Mouse (Mus musculus): ENCODE results near the gene Sel1l3. TPM values are rescaled to one million over a fixed set of nuclear protein-coding genes. Genes with fewer than 3 reads are reported as not detected.

Sel1l3 gene
- polyA plus RNA-seq, 1 experiment from 2014 or later: 1.5 TPM

DNA sequence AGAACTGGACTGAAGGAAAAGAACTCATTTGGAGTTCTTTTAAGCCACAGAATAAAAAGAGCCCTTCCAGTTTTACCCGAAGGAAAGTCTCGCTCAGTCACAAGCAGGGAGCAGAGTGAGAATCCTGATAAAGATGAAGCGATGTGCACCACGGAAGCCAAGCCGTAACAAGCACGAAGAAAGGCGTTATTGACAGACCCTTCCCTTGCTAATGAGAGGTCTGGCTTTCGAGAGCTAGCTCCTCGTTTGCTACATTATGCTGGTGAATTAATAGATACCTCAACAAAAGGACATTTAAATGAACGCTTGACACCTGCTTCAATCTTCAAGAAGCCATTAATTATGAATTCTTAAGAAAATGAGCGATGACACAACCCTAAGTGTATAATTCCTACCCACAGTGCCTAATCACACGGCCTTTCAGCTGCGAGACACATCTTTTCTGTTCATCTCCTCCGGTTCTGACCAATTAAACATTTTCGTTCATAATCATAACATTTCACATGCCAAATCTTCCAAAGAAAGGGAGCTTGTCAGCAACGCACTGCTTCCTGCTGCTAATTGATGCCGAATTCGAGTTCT is 62.3 kb downstream of the Sel1l3 start:
- no peaks in the 10 kb centered on the region for H3K4me1 ChIP-seq (ENCODE audit: control insufficient read depth, insufficient read depth, low read length)
- WGBS: 75% methylated on average over 18 of the region's 18 CpGs

DNA sequence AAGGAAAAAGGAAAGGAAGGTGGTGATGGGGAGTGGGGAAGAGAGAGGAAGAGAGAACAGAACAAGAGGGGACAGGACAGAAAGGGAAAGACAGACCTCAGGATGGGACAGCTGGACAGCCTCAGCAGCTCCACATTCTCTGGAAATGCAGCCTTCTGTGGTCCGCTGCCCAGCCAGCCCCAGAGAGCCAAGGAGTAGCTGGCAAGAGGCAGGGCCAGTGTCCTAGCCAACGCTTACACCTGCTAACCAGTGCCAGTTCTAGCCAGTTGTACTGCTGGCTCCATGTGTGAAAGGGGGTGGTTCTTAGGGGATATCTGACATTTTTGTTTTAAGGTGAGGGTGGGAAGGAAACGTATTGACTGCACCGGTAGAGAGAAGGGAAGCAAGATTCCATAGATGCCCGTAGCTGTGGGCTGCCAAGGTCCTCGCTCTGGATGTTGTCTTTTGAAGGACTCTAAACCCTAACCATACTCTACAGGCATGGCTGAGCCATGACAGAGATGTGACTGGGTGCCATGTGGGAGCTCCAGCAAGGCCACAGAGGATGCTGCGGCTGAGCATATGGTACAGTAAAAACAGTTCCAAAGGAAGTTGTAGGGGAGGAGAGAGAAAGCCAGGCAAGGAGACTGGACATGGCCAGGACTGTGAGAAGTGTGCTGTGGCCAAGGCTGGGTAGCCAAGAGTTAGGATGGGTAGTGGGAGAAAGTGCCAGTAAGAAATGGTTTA is 64.6 kb downstream of the Sel1l3 start:
- no peak for ATAC-seq (ENCODE audit: insufficient number of reproducible peaks, low FRiP score, low TSS enrichment, low read depth)
- Histone ChIP-seq H3K4me1 (ENCODE audit: control insufficient read depth, insufficient read depth, low read length) (no peaks in the 10 kb centered on the region), H3K4me3 (ENCODE audit: low read depth, low read length) (no peak overlapping the region), H3K27ac (replicated peaks; ENCODE audit: low read depth, low read length) (no peak overlapping the region), H3K4me2 (ENCODE audit: low read depth, severe bottlenecking) (no peak overlapping the region), H3K27me3 (ENCODE audit: control insufficient read depth, insufficient read depth, low read length) (no peaks in the 10 kb centered on the region), H3K9ac (ENCODE audit: low read length) (no peak overlapping the region), H3K9me3 (ENCODE audit: control insufficient read depth, low read length) (no peaks in the 10 kb centered on the region), H3K36me3 (ENCODE audit: control insufficient read depth, insufficient read depth, low read length) (no peaks in the 10 kb centered on the region)
- 91% methylated on average over 7 of the region's 7 CpGs for WGBS
- DNase-seq (ENCODE audit: low spot score): no peak

More for the DNA sequence above, 62.3 kb downstream of the Sel1l3 start:
- no peak for DNase-seq (ENCODE audit: low spot score)
- Histone ChIP-seq H3K27me3 (ENCODE audit: control insufficient read depth, insufficient read depth, low read length) (no peaks in the 10 kb centered on the region), H3K4me2 (ENCODE audit: low read depth, severe bottlenecking) (no peak overlapping the region), H3K36me3 (ENCODE audit: control insufficient read depth, insufficient read depth, low read length) (no peaks in the 10 kb centered on the region), H3K9me3 (ENCODE audit: control insufficient read depth, low read length) (no peaks in the 10 kb centered on the region), H3K9ac (ENCODE audit: low read length) (no peak overlapping the region), H3K27ac (replicated peaks; ENCODE audit: low read depth, low read length) (no peak overlapping the region), H3K4me3 (ENCODE audit: low read depth, low read length) (no peak overlapping the region)
- ATAC-seq (ENCODE audit: insufficient number of reproducible peaks, low FRiP score, low TSS enrichment, low read depth): no peak

DNA sequence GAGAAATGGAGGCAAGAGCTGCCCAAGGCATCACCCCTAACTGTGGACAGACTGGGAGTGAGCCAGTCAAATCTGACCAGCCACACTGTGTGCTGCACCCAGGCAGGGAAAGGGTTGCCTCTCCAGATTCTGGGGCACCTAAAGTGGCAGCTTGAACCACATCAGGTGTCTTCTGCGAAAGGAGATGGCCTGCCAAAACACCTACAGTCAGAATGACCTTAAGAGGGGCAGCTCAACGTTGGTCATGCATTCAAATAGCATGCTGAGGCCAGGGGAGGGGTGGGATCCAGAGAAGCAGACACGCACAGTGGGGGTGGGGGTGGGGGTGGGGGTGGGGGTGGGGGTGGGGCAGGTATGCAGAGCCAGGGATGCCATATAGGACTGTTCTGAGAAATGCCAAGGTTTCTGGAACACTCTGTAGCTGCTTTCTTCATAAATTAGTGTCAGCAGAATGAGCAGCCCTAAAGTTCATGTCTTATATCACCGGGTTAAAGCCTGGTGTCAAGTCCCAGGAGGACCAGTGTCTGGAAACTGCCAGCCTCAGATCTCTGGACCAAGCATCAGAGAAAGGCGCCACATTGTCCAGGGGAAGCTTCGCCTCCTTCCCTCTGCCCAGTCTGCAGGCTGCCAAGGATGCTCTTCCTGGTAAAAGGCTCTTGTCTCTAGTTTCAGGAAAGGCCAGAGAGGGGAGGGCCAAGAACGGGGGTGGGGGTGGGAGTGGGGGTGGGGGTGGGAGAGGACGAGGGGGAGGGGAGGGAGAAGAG is 65.4 kb downstream of the Sel1l3 start:
- ATAC-seq (ENCODE audit: insufficient number of reproducible peaks, low FRiP score, low TSS enrichment, low read depth) (no peak), DNase-seq (ENCODE audit: low spot score) (no peak)
- H3K9me3 ChIP-seq (ENCODE audit: control insufficient read depth, low read length): no peaks in the 10 kb centered on the region
- no peak overlapping the region for H3K4me3 ChIP-seq (ENCODE audit: low read depth, low read length)
- no peak overlapping the region for H3K9ac ChIP-seq (ENCODE audit: low read length)
- H3K27ac ChIP-seq (replicated peaks; ENCODE audit: low read depth, low read length): no peak overlapping the region
- no peaks in the 10 kb centered on the region for H3K27me3 ChIP-seq (ENCODE audit: control insufficient read depth, insufficient read depth, low read length)
- no peaks in the 10 kb centered on the region for H3K4me1 ChIP-seq (ENCODE audit: control insufficient read depth, insufficient read depth, low read length)
- H3K4me2 ChIP-seq (ENCODE audit: low read depth, severe bottlenecking): no peak overlapping the region
- WGBS: 45% methylated on average over 7 of the region's 8 CpGs
- H3K36me3 ChIP-seq (ENCODE audit: control insufficient read depth, insufficient read depth, low read length): no peaks in the 10 kb centered on the region

DNA sequence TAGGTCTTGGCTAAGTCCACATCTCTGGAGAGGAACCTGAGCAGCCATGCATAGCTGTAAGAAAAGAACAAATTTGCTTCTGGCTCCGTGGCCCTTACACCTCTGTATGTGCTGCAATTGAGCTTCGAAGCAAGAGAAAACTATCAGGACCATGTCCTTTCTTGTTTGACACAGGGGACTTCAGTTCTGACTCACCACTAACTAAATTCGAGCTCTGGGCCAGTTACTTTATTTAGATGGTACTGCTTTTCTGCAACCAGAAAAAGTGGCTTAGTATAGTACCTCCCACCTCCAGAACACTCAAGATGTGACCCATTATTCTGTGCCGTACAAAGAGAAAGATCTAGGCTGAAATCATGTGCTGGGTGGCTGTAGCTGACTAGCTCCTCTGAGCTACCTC is 66.3 kb downstream of the Sel1l3 start:
- Histone ChIP-seq H3K4me1 (ENCODE audit: control insufficient read depth, insufficient read depth, low read length) (no peaks in the 10 kb centered on the region), H3K27me3 (ENCODE audit: control insufficient read depth, insufficient read depth, low read length) (no peaks in the 10 kb centered on the region), H3K9me3 (ENCODE audit: control insufficient read depth, low read length) (no peaks in the 10 kb centered on the region), H3K4me3 (ENCODE audit: low read depth, low read length) (no peak overlapping the region), H3K27ac (replicated peaks; ENCODE audit: low read depth, low read length) (no peak overlapping the region), H3K9ac (ENCODE audit: low read length) (no peak overlapping the region), H3K36me3 (ENCODE audit: control insufficient read depth, insufficient read depth, low read length) (no peaks in the 10 kb centered on the region), H3K4me2 (ENCODE audit: low read depth, severe bottlenecking) (no peak overlapping the region)
- ATAC-seq (ENCODE audit: insufficient number of reproducible peaks, low FRiP score, low TSS enrichment, low read depth) (no peak), DNase-seq (ENCODE audit: low spot score) (no peak)
- WGBS: 88% methylated on average over 4 of the region's 4 CpGs

DNA sequence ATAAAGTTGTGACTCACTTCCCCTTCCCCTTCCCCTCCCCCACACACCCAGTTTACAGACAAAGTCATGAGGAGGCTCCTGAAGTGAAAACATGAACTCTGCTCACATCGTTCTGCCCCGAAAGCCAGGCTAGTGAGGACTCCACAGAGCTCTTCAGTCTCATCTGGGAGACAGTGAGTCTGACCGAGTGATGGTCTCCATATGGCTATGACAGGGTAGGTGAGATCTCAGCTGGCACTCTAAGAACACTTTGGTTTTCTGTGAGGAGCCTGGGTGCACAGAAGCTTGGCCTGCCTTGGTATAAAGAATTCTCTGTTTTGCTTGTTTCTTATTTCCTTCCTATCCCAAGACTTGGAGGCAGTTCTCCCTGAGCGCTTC is 67.1 kb downstream of the Sel1l3 start:
- Histone ChIP-seq H3K4me1 (ENCODE audit: control insufficient read depth, insufficient read depth, low read length) (no peaks in the 10 kb centered on the region), H3K4me2 (ENCODE audit: low read depth, severe bottlenecking) (no peak overlapping the region), H3K27me3 (ENCODE audit: control insufficient read depth, insufficient read depth, low read length) (no peaks in the 10 kb centered on the region), H3K36me3 (ENCODE audit: control insufficient read depth, insufficient read depth, low read length) (no peaks in the 10 kb centered on the region), H3K9me3 (ENCODE audit: control insufficient read depth, low read length) (no peaks in the 10 kb centered on the region), H3K4me3 (ENCODE audit: low read depth, low read length) (no peak overlapping the region), H3K9ac (ENCODE audit: low read length) (no peak overlapping the region), H3K27ac (replicated peaks; ENCODE audit: low read depth, low read length) (no peak overlapping the region)
- DNase-seq (ENCODE audit: low spot score) (no peak), ATAC-seq (ENCODE audit: insufficient number of reproducible peaks, low FRiP score, low TSS enrichment, low read depth) (no peak)
- WGBS: 55% methylated on average over 4 of the region's 4 CpGs

DNA sequence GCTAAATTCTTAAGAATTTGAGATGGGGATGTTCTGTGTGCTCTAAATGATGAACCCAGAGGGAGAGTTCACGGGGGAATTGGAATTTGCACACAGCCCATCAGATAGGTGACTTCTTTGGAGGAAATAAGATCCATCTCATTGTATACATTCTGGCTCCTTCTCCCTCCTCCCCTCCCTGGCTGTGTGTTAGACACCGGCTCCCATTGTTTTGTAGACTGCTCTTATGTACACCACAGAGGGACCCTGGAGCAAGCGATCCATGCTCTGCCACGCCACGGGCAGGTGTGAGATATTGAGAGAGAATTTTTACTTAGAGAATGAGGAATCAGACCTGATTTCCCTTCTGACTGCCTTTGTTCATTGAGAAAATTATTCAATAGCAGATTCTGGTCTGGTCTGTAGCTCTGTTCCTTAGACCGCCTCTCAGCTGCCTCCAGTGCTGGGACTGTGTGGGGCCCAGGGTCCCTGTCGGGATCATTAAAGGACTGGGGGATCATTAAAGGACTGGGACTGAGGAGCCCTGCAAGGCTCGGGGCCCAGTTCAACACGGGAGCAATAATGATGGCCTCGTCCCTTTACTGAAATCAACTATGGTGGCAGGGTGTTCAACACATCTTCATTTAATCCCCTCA is 67.6 kb downstream of the Sel1l3 start:
- ATAC-seq (ENCODE audit: insufficient number of reproducible peaks, low FRiP score, low TSS enrichment, low read depth) (no peak), DNase-seq (ENCODE audit: low spot score) (no peak)
- Histone ChIP-seq H3K9ac (ENCODE audit: low read length) (no peak overlapping the region), H3K36me3 (ENCODE audit: control insufficient read depth, insufficient read depth, low read length) (no peaks in the 10 kb centered on the region), H3K27me3 (ENCODE audit: control insufficient read depth, insufficient read depth, low read length) (no peaks in the 10 kb centered on the region), H3K4me2 (ENCODE audit: low read depth, severe bottlenecking) (no peak overlapping the region), H3K9me3 (ENCODE audit: control insufficient read depth, low read length) (no peaks in the 10 kb centered on the region), H3K4me3 (ENCODE audit: low read depth, low read length) (no peak overlapping the region), H3K4me1 (ENCODE audit: control insufficient read depth, insufficient read depth, low read length) (no peaks in the 10 kb centered on the region), H3K27ac (replicated peaks; ENCODE audit: low read depth, low read length) (no peak overlapping the region)
- WGBS: 49% methylated on average over 10 of the region's 10 CpGs

DNA sequence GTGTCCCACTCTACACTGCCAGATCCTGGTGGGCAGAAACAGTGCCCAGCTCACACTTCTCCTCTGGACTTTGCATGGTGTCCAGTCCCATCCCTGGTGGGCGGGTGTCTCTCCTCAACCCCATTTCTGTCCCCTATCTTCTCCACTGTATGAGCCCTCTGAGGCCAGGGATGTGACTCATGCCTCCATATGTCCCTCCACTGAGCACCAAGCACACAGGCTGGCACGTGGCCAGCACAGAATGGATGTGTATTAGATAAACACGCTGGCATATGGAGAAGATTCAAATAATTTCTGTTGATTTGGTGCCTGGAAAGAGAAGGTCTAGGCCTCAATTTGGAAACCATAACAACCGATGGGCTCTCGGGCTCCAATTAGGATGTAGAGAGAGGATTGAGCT is 71.1 kb downstream of the Sel1l3 start:
- no peaks in the 10 kb centered on the region for H3K4me1 ChIP-seq (ENCODE audit: control insufficient read depth, insufficient read depth, low read length)
- H3K4me2 ChIP-seq (ENCODE audit: low read depth, severe bottlenecking): no peak overlapping the region
- no peaks in the 10 kb centered on the region for H3K27me3 ChIP-seq (ENCODE audit: control insufficient read depth, insufficient read depth, low read length)
- H3K36me3 ChIP-seq (ENCODE audit: control insufficient read depth, insufficient read depth, low read length): no peaks in the 10 kb centered on the region
- no peak overlapping the region for H3K9ac ChIP-seq (ENCODE audit: low read length)
- no peak overlapping the region for H3K27ac ChIP-seq (replicated peaks; ENCODE audit: low read depth, low read length)
- DNase-seq (ENCODE audit: low spot score): no peak
- H3K4me3 ChIP-seq (ENCODE audit: low read depth, low read length): no peak overlapping the region
- H3K9me3 ChIP-seq (ENCODE audit: control insufficient read depth, low read length): no peaks in the 10 kb centered on the region
- no peak for ATAC-seq (ENCODE audit: insufficient number of reproducible peaks, low FRiP score, low TSS enrichment, low read depth)
- 90% methylated on average over 5 of the region's 5 CpGs for WGBS

DNA sequence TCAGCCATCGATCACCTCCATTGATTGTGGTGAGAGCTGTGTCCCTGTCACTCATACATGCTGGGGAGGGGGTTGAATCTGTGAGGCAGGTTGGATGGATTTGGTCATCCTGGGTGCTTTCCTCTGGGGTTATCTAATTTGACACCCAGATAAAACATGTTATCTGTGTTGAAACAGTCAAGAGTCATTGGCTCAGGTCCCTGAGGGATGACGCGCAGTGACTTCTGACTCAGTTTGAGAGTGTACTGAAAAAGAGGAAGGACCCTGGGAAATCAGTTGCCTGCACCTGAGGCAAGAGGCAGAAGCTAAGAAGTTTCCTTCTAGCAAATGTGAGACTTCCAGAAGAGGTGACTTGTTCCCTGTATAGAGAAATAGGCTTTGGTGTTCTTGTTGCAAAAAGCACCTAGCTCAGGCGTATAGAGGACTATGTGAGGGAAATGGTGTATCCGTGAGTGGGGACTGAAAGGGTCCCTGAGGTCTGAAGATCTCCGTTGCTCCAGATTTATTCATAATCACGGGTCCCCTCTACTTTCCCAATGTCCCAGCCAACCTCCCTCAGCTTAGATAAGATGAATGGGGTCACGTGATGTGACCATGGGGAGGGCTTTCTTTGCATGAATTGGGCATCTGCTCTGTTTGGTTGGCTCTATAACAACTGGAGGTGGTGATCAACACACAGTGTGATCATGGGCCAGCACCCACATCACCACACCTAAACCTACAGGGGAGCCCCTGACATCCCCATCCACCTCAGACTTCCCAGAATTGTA is 73.4 kb downstream of the Sel1l3 start:
- Histone ChIP-seq H3K4me3 (ENCODE audit: low read depth, low read length) (no peak overlapping the region), H3K4me2 (ENCODE audit: low read depth, severe bottlenecking) (no peak overlapping the region), H3K36me3 (ENCODE audit: control insufficient read depth, insufficient read depth, low read length) (no peaks in the 10 kb centered on the region), H3K27me3 (ENCODE audit: control insufficient read depth, insufficient read depth, low read length) (no peaks in the 10 kb centered on the region), H3K4me1 (ENCODE audit: control insufficient read depth, insufficient read depth, low read length) (no peaks in the 10 kb centered on the region), H3K9me3 (ENCODE audit: control insufficient read depth, low read length) (no peaks in the 10 kb centered on the region), H3K27ac (replicated peaks; ENCODE audit: low read depth, low read length) (no peak overlapping the region), H3K9ac (ENCODE audit: low read length) (no peak overlapping the region)
- whole genome bisulfite sequencing: 90% methylated on average over 8 of the region's 8 CpGs
- ATAC-seq (ENCODE audit: insufficient number of reproducible peaks, low FRiP score, low TSS enrichment, low read depth) (no peak), DNase-seq (ENCODE audit: low spot score) (no peak)
